Mouse (Mus musculus): ENCODE measurements around the gene Relch. TPM values are rescaled to one million over a fixed set of nuclear protein-coding genes. Genes with fewer than 3 reads are reported as not detected.

Gene Relch
- polyA plus RNA-seq, 1 experiment from 2014 or later, result 22.1 TPM

DNA sequence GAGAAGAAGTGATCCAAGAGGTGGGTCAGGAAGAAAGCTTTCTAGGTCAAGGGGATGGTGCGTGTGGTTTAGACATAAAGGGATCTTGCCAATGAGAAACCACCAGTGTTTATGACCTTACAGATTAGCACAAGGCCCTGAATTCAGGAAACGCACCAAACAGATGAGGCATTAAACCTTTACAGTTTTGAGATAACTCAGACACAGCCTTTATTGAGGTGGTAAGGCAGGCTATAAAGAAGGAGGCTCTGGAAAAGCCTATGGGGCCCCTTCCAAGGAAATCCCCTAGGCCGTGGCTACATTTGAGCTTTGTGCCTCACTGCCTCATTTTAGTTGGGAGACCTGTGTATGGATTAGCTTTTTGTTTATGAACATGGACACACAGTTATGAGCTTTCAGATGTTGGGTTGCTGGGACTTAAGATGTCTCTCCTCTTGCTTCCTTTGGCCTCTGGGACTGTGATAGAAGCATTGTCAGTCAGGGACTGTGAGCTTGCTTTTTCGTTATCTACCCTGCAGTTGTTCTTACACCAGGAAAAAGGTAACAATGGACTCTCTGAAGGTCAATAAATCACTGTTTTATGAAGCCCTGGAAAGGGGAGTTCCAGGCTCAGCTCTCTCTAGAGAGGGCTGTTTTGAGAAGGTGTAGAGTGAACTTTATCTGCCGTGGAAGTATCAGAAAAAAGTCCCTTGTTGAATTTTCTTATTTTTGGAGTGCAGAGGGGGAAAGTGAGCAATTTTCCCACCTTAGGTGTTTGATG, 120.8 kb downstream of the Relch start:
- peaks cover 23% of the 10 kb centered on the region for H3K27me3 ChIP-seq (ENCODE audit: insufficient read depth, low read length)
- no peak overlapping the region for H3K4me2 ChIP-seq (replicated peaks; ENCODE audit: low read depth, low read length)
- 36% methylated on average over 5 of the region's 5 CpGs for WGBS
- no peaks in the 10 kb centered on the region for H3K36me3 ChIP-seq (ENCODE audit: insufficient read depth, low read length)
- no peak overlapping the region for H3K4me3 ChIP-seq (ENCODE audit: low read length)
- no peak for ATAC-seq (ENCODE audit: low FRiP score, low TSS enrichment)
- H3K27ac ChIP-seq (ENCODE audit: low read length), result peak overlapping the region; percentile 46; the same call in 1 of the 2 replicates
- peaks cover 14% of the 10 kb centered on the region for H3K4me1 ChIP-seq (ENCODE audit: insufficient read depth, low read length)
- no peak overlapping the region for H3K9ac ChIP-seq (replicated peaks; ENCODE audit: low read length)
- no peaks in the 10 kb centered on the region for H3K9me3 ChIP-seq (ENCODE audit: low read length)

DNA sequence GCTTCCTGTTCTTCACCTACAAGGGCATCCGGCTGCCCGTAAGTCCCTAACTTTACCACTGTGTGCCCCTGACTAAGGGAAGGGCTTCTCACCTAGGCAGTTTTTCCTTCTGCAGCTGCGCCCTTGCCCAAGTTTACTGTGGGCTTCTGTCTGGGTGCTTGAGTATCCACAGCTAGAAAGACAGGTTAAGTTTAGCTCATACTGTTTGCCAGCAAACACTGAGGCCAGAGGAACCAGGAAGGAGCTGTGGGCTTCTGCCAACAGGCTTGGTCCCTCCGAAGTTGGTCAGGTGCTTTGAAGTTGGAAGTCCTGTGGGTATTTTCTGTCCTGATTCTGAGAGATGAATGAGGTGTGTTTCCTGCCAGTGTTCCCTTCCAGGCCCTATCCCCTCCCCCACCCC, 121.5 kb downstream of the Relch start:
- H3K4me2 ChIP-seq (replicated peaks; ENCODE audit: low read depth, low read length), result no peak overlapping the region
- no peak overlapping the region for H3K4me3 ChIP-seq (ENCODE audit: low read length)
- no peak for ATAC-seq (ENCODE audit: low FRiP score, low TSS enrichment)
- H3K36me3 ChIP-seq (ENCODE audit: insufficient read depth, low read length), result no peaks in the 10 kb centered on the region
- H3K9ac ChIP-seq (replicated peaks; ENCODE audit: low read length), result no peak overlapping the region
- H3K27me3 ChIP-seq (ENCODE audit: insufficient read depth, low read length), result peaks cover 18% of the 10 kb centered on the region
- WGBS, result 57% methylated on average over 4 of the region's 4 CpGs
- H3K4me1 ChIP-seq (ENCODE audit: insufficient read depth, low read length), result peaks cover 13% of the 10 kb centered on the region
- no peaks in the 10 kb centered on the region for H3K9me3 ChIP-seq (ENCODE audit: low read length)
- peak overlapping the region; percentile 46; the same call in 1 of the 2 replicates for H3K27ac ChIP-seq (ENCODE audit: low read length)

DNA sequence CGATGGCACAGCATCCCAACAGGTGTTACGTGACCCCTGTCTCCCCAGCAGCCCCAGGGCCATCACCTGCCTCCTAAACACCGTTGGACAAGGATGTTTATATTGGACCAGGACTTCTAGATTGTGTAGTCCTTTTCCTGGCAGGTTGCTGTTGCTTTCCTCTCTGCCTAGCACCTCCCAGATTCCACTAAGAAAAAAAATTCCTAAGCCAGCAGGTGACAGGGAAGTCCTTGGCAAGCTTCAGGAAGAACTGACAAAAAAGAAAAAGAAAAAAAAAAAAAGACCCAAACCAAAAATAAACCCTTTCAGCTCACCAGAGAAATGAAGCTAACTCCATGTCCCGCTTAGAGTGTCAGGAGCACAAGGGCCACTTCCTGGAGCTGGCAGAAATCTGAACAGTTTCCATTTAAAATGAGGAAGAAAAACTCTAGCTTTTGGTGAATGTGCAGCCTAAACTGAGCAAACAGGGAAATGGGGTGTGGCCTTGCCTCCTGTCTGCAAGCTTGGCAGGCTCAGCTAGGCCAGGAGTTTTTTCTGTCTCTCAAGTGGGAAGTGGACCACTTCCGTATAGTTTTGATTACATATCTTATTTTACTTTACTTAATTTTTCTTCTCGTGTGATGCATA, 123.2 kb downstream of the Relch start:
- no peak for ATAC-seq (ENCODE audit: low FRiP score, low TSS enrichment)
- Histone ChIP-seq H3K4me1 (ENCODE audit: insufficient read depth, low read length) (no peaks in the 10 kb centered on the region), H3K9ac (replicated peaks; ENCODE audit: low read length) (no peak overlapping the region), H3K36me3 (ENCODE audit: insufficient read depth, low read length) (no peaks in the 10 kb centered on the region), H3K4me2 (replicated peaks; ENCODE audit: low read depth, low read length) (no peak overlapping the region), H3K9me3 (ENCODE audit: low read length) (no peaks in the 10 kb centered on the region), H3K4me3 (ENCODE audit: low read length) (no peak overlapping the region), H3K27ac (ENCODE audit: low read length) (no peak overlapping the region), H3K27me3 (ENCODE audit: insufficient read depth, low read length) (0 out of 2 replicates have a peak, but pooled peaks cover 6% of the 10 kb centered on the region)
- 60% methylated on average over 6 of the region's 6 CpGs for WGBS

DNA sequence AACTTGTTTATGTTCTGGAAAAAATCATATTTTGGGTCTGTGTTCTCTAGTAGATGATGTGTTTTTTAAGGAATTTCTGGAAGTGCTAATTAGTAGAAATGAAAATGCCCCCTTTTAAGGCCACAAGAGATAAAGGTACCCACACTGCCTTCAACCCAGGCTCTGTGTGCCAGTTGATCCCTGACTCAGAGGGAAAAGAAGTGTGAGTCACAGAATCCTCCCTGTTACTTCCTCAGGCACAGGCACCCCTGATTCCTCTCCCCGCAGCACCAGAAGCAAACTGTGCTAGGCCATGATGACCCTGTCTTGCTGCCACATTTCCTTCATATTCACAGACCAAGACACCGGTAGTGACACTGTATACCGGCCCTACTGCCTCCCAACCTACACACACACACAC, 126.4 kb downstream of the Relch start:
- H3K4me1 ChIP-seq (ENCODE audit: insufficient read depth, low read length), result no peaks in the 10 kb centered on the region
- no peak for ATAC-seq (ENCODE audit: low FRiP score, low TSS enrichment)
- no peaks in the 10 kb centered on the region for H3K36me3 ChIP-seq (ENCODE audit: insufficient read depth, low read length)
- 85% methylated on average over 3 of the region's 3 CpGs for WGBS
- no peak overlapping the region for H3K27ac ChIP-seq (ENCODE audit: low read length)
- H3K27me3 ChIP-seq (ENCODE audit: insufficient read depth, low read length), result no peaks in the 10 kb centered on the region
- no peaks in the 10 kb centered on the region for H3K9me3 ChIP-seq (ENCODE audit: low read length)
- no peak overlapping the region for H3K9ac ChIP-seq (replicated peaks; ENCODE audit: low read length)
- no peak overlapping the region for H3K4me2 ChIP-seq (replicated peaks; ENCODE audit: low read depth, low read length)
- H3K4me3 ChIP-seq (ENCODE audit: low read length), result no peak overlapping the region

DNA sequence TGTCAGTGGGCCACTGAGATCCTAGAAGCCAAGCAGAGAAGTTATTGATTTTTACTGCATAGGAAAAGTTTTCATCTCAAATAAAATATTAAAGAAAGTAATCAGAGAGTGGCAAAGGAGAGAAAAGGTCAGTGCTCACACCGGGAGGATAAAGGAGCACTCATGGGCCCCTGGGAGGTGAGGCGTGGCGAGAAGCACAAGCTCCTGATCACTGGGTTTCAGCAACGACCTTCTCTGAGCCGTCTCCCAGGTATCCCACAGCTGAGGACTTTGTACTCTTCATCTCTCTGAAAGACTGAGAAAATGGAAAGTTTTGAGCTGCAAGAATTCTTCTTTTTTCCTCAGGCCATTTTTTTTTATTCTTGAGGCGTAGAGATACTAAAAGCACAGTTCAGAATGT, 131.0 kb downstream of the Relch start:
- H3K4me3 ChIP-seq (ENCODE audit: low read length), result no peak overlapping the region
- 60% methylated on average over 6 of the region's 6 CpGs for WGBS

DNA sequence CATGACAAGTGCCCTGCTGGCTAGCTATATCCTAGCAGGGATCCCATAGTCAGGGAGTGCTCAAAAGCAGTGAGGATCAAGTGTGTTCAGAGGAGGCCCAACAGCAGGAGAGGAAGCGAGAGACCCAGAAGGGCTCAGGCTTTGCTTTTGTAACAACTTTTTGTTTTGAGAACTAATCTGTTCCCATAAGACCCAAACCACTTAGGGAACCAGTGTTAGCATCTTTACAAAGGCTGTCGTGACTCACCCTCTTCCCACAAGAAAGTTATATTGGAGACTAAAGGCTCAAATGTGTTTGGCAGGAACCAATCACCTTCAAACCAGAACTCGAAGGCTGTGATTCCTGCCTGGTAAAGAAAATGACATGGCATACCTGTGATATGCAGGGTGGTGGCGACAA, 132.0 kb downstream of the Relch start:
- Histone ChIP-seq H3K27ac (ENCODE audit: low read length) (no peak overlapping the region), H3K4me3 (ENCODE audit: low read length) (no peak overlapping the region), H3K27me3 (ENCODE audit: insufficient read depth, low read length) (no peaks in the 10 kb centered on the region), H3K9me3 (ENCODE audit: low read length) (no peaks in the 10 kb centered on the region), H3K9ac (replicated peaks; ENCODE audit: low read length) (no peak overlapping the region), H3K36me3 (ENCODE audit: insufficient read depth, low read length) (no peaks in the 10 kb centered on the region), H3K4me1 (ENCODE audit: insufficient read depth, low read length) (no peaks in the 10 kb centered on the region), H3K4me2 (replicated peaks; ENCODE audit: low read depth, low read length) (no peak overlapping the region)
- ATAC-seq (ENCODE audit: low FRiP score, low TSS enrichment), result no peak
- 91% methylated on average over 4 of the region's 4 CpGs for WGBS

More for the DNA sequence above, 131.0 kb downstream of the Relch start:
- no peaks in the 10 kb centered on the region for H3K9me3 ChIP-seq (ENCODE audit: low read length)
- H3K9ac ChIP-seq (replicated peaks; ENCODE audit: low read length), result no peak overlapping the region
- no peak for ATAC-seq (ENCODE audit: low FRiP score, low TSS enrichment)
- no peak overlapping the region for H3K27ac ChIP-seq (ENCODE audit: low read length)
- H3K36me3 ChIP-seq (ENCODE audit: insufficient read depth, low read length), result no peaks in the 10 kb centered on the region
- H3K4me2 ChIP-seq (replicated peaks; ENCODE audit: low read depth, low read length), result no peak overlapping the region
- no peaks in the 10 kb centered on the region for H3K27me3 ChIP-seq (ENCODE audit: insufficient read depth, low read length)
- no peaks in the 10 kb centered on the region for H3K4me1 ChIP-seq (ENCODE audit: insufficient read depth, low read length)

DNA sequence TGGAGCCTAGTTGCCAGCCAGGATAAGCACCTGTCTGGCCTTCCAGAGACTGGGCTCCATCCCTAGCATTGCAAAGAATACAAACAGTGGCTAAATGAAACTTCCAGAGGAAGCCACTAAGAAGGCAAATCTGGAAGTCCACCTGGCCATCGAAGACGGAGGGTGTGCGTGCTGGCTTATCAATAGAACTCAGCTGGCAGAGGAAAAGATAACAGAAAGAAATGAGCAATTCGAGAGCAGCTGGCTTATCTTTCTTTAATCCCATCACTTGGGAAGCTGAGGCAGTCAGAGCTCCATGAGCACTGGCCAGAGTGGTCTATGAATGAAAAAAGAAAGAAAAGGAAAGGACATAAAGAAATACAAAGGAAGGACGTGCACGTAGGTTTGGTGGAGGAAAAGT, 136.9 kb downstream of the Relch start:
- no peak overlapping the region for H3K27ac ChIP-seq (ENCODE audit: low read length)
- no peak overlapping the region for H3K9ac ChIP-seq (replicated peaks; ENCODE audit: low read length)
- no peak for ATAC-seq (ENCODE audit: low FRiP score, low TSS enrichment)
- H3K9me3 ChIP-seq (ENCODE audit: low read length), result no peaks in the 10 kb centered on the region
- no peaks in the 10 kb centered on the region for H3K27me3 ChIP-seq (ENCODE audit: insufficient read depth, low read length)
- no peaks in the 10 kb centered on the region for H3K4me1 ChIP-seq (ENCODE audit: insufficient read depth, low read length)
- no peak overlapping the region for H3K4me2 ChIP-seq (replicated peaks; ENCODE audit: low read depth, low read length)
- H3K36me3 ChIP-seq (ENCODE audit: insufficient read depth, low read length), result no peaks in the 10 kb centered on the region
- 91% methylated on average over 6 of the region's 6 CpGs for WGBS
- no peak overlapping the region for H3K4me3 ChIP-seq (ENCODE audit: low read length)

DNA sequence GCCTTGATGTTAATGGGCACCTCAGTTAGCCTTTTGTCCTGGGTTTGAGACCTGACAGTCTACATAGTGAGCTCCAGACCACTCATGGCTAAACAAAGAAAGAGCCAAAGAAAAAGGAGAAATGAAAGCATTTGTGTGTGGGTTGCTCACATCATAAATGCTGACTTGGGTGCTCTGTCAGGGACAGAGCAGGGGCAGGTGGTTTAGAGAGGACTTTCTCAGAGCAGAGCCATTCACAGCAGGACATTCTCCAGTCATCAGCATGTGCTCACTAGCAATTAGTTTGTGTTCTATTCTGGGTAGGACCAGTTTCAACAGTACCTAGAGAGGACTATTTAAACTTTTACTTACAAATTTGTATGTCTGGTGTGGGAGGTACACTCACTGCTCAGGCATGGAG, 137.6 kb downstream of the Relch start:
- H3K9ac ChIP-seq (replicated peaks; ENCODE audit: low read length), result no peak overlapping the region
- H3K4me2 ChIP-seq (replicated peaks; ENCODE audit: low read depth, low read length), result no peak overlapping the region
- no peak overlapping the region for H3K27ac ChIP-seq (ENCODE audit: low read length)
- H3K36me3 ChIP-seq (ENCODE audit: insufficient read depth, low read length), result no peaks in the 10 kb centered on the region
- no peaks in the 10 kb centered on the region for H3K4me1 ChIP-seq (ENCODE audit: insufficient read depth, low read length)
- ATAC-seq (ENCODE audit: low FRiP score, low TSS enrichment), result no peak
- H3K27me3 ChIP-seq (ENCODE audit: insufficient read depth, low read length), result no peaks in the 10 kb centered on the region
- H3K9me3 ChIP-seq (ENCODE audit: low read length), result no peaks in the 10 kb centered on the region
- H3K4me3 ChIP-seq (ENCODE audit: low read length), result no peak overlapping the region

DNA sequence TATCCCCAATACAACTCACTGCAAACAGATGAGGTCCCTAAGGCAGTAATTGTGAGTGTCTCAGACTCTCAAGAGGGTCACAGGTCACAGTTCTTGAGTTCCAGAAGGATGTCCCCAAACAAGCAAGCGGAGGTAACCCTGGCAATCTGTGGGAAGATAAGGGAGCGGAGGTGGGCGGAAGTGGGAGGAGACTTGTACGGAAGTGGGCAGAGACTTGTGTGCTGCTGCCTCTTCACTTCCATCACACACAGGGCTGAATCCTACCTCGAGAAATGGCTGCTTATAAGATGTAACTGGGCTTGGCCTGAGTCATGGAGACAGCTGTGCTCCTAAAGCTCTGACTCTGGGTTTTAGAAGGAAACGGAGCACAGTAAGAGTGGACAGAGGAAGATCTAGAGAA, 139.3 kb downstream of the Relch start:
- WGBS, result 56% methylated on average over 6 of the region's 6 CpGs
- Histone ChIP-seq H3K9me3 (ENCODE audit: low read length) (no peaks in the 10 kb centered on the region), H3K4me2 (replicated peaks; ENCODE audit: low read depth, low read length) (no peak overlapping the region), H3K4me3 (ENCODE audit: low read length) (no peak overlapping the region), H3K27me3 (ENCODE audit: insufficient read depth, low read length) (no peaks in the 10 kb centered on the region), H3K36me3 (ENCODE audit: insufficient read depth, low read length) (no peaks in the 10 kb centered on the region), H3K27ac (ENCODE audit: low read length) (no peak overlapping the region), H3K9ac (replicated peaks; ENCODE audit: low read length) (no peak overlapping the region), H3K4me1 (ENCODE audit: insufficient read depth, low read length) (no peaks in the 10 kb centered on the region)
- no peak for ATAC-seq (ENCODE audit: low FRiP score, low TSS enrichment)

DNA sequence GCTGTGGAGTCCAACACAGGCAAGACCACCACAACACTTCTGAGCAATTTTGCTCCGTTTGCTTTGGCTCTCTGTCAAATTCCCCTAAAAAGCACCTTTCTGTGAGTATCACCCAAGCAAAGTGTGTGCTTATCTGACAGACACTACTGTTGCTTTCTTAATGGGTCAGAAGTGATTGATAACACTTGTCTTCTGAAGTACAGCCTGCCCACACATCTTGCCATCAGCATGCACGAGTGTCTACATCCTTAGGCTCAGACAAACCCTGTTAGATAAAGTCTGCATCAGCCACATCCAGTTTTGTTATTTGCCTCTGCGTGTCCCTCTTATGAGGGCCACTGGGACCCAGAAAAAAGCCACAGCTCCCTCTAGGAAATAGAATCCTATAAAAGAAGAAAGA, 140.6 kb downstream of the Relch start:
- no peaks in the 10 kb centered on the region for H3K9me3 ChIP-seq (ENCODE audit: low read length)
- whole genome bisulfite sequencing, result 65% methylated on average over 3 of the region's 3 CpGs
- H3K4me3 ChIP-seq (ENCODE audit: low read length), result no peak overlapping the region
- no peak for ATAC-seq (ENCODE audit: low FRiP score, low TSS enrichment)
- H3K36me3 ChIP-seq (ENCODE audit: insufficient read depth, low read length), result no peaks in the 10 kb centered on the region
- no peak overlapping the region for H3K4me2 ChIP-seq (replicated peaks; ENCODE audit: low read depth, low read length)
- H3K4me1 ChIP-seq (ENCODE audit: insufficient read depth, low read length), result no peaks in the 10 kb centered on the region
- H3K9ac ChIP-seq (replicated peaks; ENCODE audit: low read length), result no peak overlapping the region
- H3K27me3 ChIP-seq (ENCODE audit: insufficient read depth, low read length), result no peaks in the 10 kb centered on the region
- no peak overlapping the region for H3K27ac ChIP-seq (ENCODE audit: low read length)

All from kidney, embryonic 16.5 days (tissue).